Mouse (Mus musculus): ENCODE data around the gene Tcf7l2.

GRCm38 (mm10) chr19:55825001-55825827 lies 83.6 kb downstream of the Tcf7l2 start:
- TF ChIP-seq SMC3 (IDR thresholded peaks at IDR 0.05; ENCODE audit: low read depth, low read length) (no peak), EP300 (IDR thresholded peaks at IDR 0.05; ENCODE audit: low read length) (no peak)

Measured in CH12.LX (cell line).